Mouse (Mus musculus): ENCODE results near the gene Oaf. TPM values are rescaled to one million over a fixed set of nuclear protein-coding genes. Genes with fewer than 3 reads are reported as not detected.

Gene Oaf
- total RNA-seq, 2 experiments from 2014 or later = 12.6 to 13.2 TPM

Other genes with a start within 250 kb of the Oaf start
- gene Arhgef12, start 132.7 kb downstream of the Oaf start, total RNA-seq (2021) = 100 to 1,000 TPM; 149 to 163 TPM
- 10 to 100 TPM; 17.0 to 19.0 TPM for gene Tmem136, start 123.3 kb downstream of the Oaf start, total RNA-seq (2021)
- under 1 TPM in 1 of 2 experiments, not detected in 1; 0.30 TPM for gene Pou2f3, start 29.5 kb downstream of the Oaf start, total RNA-seq (2021)
- under 1 TPM in 1 of 2 experiments, not detected in 1; 0.16 TPM for gene Trim29, start 70.9 kb upstream of the Oaf start, total RNA-seq (2021)

All from left cerebral cortex, postnatal 25 days (tissue).